In the genomic region with DNA sequence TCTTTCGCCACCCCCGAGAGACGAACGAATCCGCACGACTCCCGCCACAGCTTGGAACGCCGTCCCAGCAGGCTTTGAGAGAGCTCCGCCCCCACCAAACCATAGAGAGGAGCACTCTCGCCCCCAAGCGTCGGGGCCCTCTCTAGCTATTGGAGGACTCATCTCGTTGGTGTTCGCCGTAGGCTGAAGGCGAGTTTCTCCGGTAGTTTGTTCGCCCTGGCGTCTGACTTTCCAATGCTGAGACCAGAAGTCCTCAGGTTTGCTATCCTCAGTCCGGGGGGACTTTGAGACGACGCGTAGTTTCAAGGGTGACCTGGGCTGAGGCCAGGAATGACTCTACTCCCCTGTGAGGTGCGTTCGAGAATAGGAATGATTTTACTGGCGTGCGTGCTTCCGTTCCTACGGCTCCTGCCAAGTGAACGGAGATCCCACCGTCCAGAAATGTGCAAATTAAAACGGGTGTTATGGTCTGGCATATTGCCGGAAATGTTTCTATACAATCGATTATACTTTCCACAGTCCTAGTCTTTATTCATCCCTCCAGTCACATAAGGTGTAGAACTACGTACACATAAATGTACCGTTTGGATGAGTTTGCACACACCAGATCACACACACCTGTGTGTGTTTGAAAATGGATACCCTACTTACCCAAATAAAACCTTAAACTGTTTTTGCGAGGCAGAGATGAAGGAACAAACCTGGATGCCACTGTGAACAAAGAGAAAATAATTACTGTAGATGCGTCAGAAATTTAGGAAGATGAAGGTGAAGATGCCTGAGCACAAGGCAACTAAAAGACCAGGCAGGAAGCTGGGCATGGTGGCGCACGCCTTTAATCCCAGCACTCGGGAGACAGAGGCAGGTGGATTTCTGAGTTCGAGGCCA, we compare ENCODE assay signal across 8 mouse cellular contexts. TPM values are rescaled to one million over a fixed set of nuclear protein-coding genes. Genes with fewer than 3 reads are reported as not detected.
DNase-seq lines count a peak whose midpoint lies in the region; ATAC-seq lines count a peak whose summit lies in the region.

A gene (minus strand): TSS at position 76 of the 888 bp plus-strand sequence.
A gene (plus strand): TSS at position 169 of the 888 bp plus-strand sequence.

- H3K9ac ChIP-seq in intestine, embryonic 14.5 days (ENCODE audit: low read length), result peak within 1 kb of the TSS; percentile 66

- H3K36me3 ChIP-seq in intestine, embryonic 14.5 days (ENCODE audit: control insufficient read depth, insufficient read depth, low read length), result no peaks in the 10 kb centered on the region

- peak within 1 kb of the TSS; percentile 77 for H3K4me2 ChIP-seq in intestine, embryonic 14.5 days (ENCODE audit: low read length)

- no peaks in the 10 kb centered on the region for H3K27me3 ChIP-seq in intestine, embryonic 14.5 days (replicated peaks; ENCODE audit: control insufficient read depth, insufficient read depth, low read length)

- 3% methylated on average over 43 of the region's 43 CpGs for WGBS in intestine, embryonic 14.5 days

- intact Hi-C loops in left cerebral cortex, postnatal 14 days (cut with DNase I), result no loop called here

- peak within 1 kb of the TSS; percentile 71 for H3K27ac ChIP-seq in intestine, embryonic 14.5 days (ENCODE audit: low read depth)

- peak within 1 kb of the TSS; percentile 59 for H3K4me3 ChIP-seq in intestine, embryonic 14.5 days (ENCODE audit: low read depth, low read length)

- ATAC-seq in intestine, embryonic 14.5 days (replicated peaks; ENCODE audit: low FRiP score, low TSS enrichment, low read depth), result peak; percentile 97

- no peaks in the 10 kb centered on the region for H3K9me3 ChIP-seq in intestine, embryonic 14.5 days (ENCODE audit: control insufficient read depth, low read length)

- DNase-seq in adrenal gland, adult 18-20 months (ENCODE audit: low spot score in 2 of 2), result peak; percentile 81 to 83
- DNase-seq in embryo, embryonic 11 days, result peak; percentile 95
- DNase-seq in gastrocnemius, postnatal 25 days, result peak; percentile 83
- peak; percentile 97 for DNase-seq in intestine, embryonic 14.5 days (ENCODE audit: low spot score)
- peak; percentile 88 to 91 for DNase-seq in left cerebral cortex, postnatal 14 days (ENCODE audit: low spot score in 2 of 2)
- peak; percentile 95 for DNase-seq in mesoderm, embryonic 11.5 days (ENCODE audit: low read depth, low spot score)
- peak; percentile 79 to 82 for DNase-seq in right cerebral cortex, postnatal 36 days (ENCODE audit: low spot score in 2 of 2)
- DNase-seq in yolk sac, embryonic 10.5 days (ENCODE audit: low spot score), result peak; percentile 92

- peaks cover 6% of the 10 kb centered on the region for H3K4me1 ChIP-seq in intestine, embryonic 14.5 days (replicated peaks; ENCODE audit: control insufficient read depth, insufficient read depth, low read length)

RNA-seq across cellular contexts. Expression of the first gene that starts in this region (rescaled TPM):
- 1 to 10 TPM in 1 of 2 experiments, under 1 TPM in 1; 0.93 to 1.8 TPM for total RNA-seq in adrenal gland, adult 18-20 months (2021)
- under 1 TPM; 0.15 to 0.16 TPM for total RNA-seq in gastrocnemius, postnatal 25 days (2021)
- polyA plus RNA-seq in intestine, embryonic 14.5 days (2014; fragmentation: Nextera tagmentation; extraction: Ambion mirVana), result 20.7 and 22.6 TPM in 2 replicates
- 1 to 10 TPM; 1.2 to 1.4 TPM for total RNA-seq in left cerebral cortex, postnatal 14 days (2021)

RNA-seq across cellular contexts. Expression of the second gene that starts in this region (rescaled TPM):
- 1 to 10 TPM; 4.2 to 4.4 TPM for total RNA-seq in adrenal gland, adult 18-20 months (2021)
- 1 to 10 TPM; 3.1 TPM for total RNA-seq in gastrocnemius, postnatal 25 days (2021)
- polyA plus RNA-seq in intestine, embryonic 14.5 days (2014; fragmentation: Nextera tagmentation; extraction: Ambion mirVana), result 7.5 and 8.7 TPM in 2 replicates
- total RNA-seq in left cerebral cortex, postnatal 14 days (2021), result 1 to 10 TPM; 4.5 to 4.9 TPM

Comparison
In these comparisons a context has a peak if more than half of its experiments do, and no peak if none do; other contexts are left out.
1. Peak in every context shown above with its lines: DNase-seq, ATAC-seq, H3K4me3 ChIP-seq and H3K27ac ChIP-seq.